Mouse (Mus musculus): ENCODE data around the gene Ror1. TPM values are rescaled to one million over a fixed set of nuclear protein-coding genes. Genes with fewer than 3 reads are reported as not detected.

Gene Ror1
- polyA plus RNA-seq, 1 experiment, result not detected

DNA sequence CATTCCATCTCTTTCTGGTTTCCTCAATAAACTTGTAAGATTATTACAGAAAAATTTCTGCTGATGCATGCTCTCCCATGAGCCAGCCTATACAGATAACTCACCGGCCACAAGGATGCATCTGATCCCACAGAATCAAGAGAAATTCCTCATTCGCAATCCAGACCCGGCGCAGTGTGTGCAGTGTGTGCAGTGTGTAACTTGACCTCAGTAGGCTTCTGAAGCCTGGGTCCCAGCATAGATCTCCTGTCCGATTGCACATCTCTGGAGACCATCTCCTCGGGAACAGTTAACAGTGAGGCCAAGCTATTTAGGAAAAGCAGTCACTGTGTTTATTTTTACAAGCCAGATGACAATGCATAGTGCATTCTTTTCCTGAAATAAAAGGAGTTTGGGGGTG lies 280.6 kb downstream of the Ror1 start:
- H3K4me3 ChIP-seq (ENCODE audit: insufficient read depth, low read depth, low read length), result no peak overlapping the region
- 0 out of 2 replicates have a peak, but pooled peaks cover 2% of the 10 kb centered on the region for H3K4me1 ChIP-seq (ENCODE audit: control insufficient read depth, insufficient read depth, low read length)
- H3K27ac ChIP-seq (ENCODE audit: insufficient read depth, low read depth, low read length), result no peak overlapping the region
- TF ChIP-seq CTCF (IDR thresholded peaks at IDR 0.05; ENCODE audit: insufficient read depth, low read depth, low read length) (no peak), POLR2A (IDR thresholded peaks at IDR 0.05; ENCODE audit: insufficient read depth, low read depth, low read length) (no peak)
- WGBS, result 83% methylated on average over 6 of the region's 6 CpGs

DNA sequence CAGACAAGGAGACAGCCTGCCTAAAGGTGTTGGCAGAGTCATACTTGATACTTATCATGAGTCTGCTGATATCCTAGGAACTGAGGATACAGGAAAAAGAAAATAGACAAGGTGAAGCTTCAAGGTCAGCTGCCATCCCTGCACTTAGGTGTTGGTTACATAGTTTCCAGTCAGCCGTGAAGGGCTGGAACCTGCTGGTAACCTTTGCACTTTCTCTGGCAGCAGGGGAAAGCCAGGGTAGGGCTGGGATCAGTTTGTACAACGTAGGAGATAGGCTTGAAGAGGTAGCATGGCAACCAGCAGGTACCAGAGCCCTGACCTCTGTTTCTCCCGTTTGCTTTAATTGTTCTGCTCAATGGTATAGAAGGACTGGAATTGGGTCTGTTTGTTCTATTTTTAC lies 281.6 kb downstream of the Ror1 start:
- Histone ChIP-seq H3K4me3 (ENCODE audit: insufficient read depth, low read depth, low read length) (no peak overlapping the region), H3K4me1 (ENCODE audit: control insufficient read depth, insufficient read depth, low read length) (0 out of 2 replicates have a peak, but pooled peaks cover 2% of the 10 kb centered on the region), H3K27ac (ENCODE audit: insufficient read depth, low read depth, low read length) (no peak overlapping the region)
- WGBS, result 96% methylated on average over 3 of the region's 3 CpGs
- TF ChIP-seq POLR2A (IDR thresholded peaks at IDR 0.05; ENCODE audit: insufficient read depth, low read depth, low read length) (no peak), CTCF (IDR thresholded peaks at IDR 0.05; ENCODE audit: insufficient read depth, low read depth, low read length) (no peak)

DNA sequence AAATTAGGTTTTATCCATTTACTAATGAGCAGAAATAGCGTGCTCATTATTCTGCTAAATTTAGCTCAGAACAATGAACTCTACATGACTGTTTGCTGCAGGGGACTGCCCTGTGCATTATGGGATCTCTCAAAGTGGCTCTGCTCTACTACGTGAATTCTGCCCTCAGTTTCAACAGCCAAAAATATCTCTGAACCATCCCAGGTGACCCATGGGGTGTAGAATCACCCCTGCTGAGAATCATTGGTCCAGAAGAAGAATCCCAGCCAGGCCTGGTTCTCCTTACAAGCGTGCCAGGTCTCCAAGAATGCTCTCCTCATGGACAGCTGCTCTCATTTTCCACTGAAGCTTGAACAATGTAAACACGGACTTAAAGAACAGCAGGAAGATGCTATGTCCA lies 282.4 kb downstream of the Ror1 start:
- Histone ChIP-seq H3K4me1 (ENCODE audit: control insufficient read depth, insufficient read depth, low read length) (0 out of 2 replicates have a peak, but pooled peaks cover 2% of the 10 kb centered on the region), H3K27ac (ENCODE audit: insufficient read depth, low read depth, low read length) (no peak overlapping the region), H3K4me3 (ENCODE audit: insufficient read depth, low read depth, low read length) (no peak overlapping the region)
- 71% methylated on average over 4 of the region's 4 CpGs for WGBS
- TF ChIP-seq CTCF (IDR thresholded peaks at IDR 0.05; ENCODE audit: insufficient read depth, low read depth, low read length), result no peak
- TF ChIP-seq POLR2A (IDR thresholded peaks at IDR 0.05; ENCODE audit: insufficient read depth, low read depth, low read length), result no peak

DNA sequence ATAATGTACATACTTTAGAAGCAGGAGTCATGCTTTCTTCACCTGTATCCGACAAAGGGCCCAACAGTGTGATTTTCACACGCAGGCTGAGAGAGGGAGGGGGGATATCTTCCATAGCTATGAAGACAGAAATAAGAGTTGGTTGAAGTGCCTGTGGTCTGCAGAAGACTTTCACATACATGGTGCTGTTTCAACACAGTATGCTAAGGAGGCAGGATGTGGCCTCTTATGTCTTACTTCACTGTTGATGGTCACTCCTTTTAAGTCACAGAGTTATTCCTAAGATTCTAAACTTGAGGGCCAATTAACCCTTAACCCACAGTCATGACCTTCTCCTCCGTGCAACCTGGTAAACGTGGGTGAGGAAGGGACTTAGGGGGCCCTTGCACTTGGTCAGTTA lies 286.2 kb downstream of the Ror1 start:
- Histone ChIP-seq H3K4me1 (ENCODE audit: control insufficient read depth, insufficient read depth, low read length) (no peaks in the 10 kb centered on the region), H3K27ac (ENCODE audit: insufficient read depth, low read depth, low read length) (no peak overlapping the region), H3K4me3 (ENCODE audit: insufficient read depth, low read depth, low read length) (no peak overlapping the region)
- TF ChIP-seq POLR2A (IDR thresholded peaks at IDR 0.05; ENCODE audit: insufficient read depth, low read depth, low read length) (no peak), CTCF (IDR thresholded peaks at IDR 0.05; ENCODE audit: insufficient read depth, low read depth, low read length) (no peak)
- 91% methylated on average over 4 of the region's 4 CpGs for WGBS

DNA sequence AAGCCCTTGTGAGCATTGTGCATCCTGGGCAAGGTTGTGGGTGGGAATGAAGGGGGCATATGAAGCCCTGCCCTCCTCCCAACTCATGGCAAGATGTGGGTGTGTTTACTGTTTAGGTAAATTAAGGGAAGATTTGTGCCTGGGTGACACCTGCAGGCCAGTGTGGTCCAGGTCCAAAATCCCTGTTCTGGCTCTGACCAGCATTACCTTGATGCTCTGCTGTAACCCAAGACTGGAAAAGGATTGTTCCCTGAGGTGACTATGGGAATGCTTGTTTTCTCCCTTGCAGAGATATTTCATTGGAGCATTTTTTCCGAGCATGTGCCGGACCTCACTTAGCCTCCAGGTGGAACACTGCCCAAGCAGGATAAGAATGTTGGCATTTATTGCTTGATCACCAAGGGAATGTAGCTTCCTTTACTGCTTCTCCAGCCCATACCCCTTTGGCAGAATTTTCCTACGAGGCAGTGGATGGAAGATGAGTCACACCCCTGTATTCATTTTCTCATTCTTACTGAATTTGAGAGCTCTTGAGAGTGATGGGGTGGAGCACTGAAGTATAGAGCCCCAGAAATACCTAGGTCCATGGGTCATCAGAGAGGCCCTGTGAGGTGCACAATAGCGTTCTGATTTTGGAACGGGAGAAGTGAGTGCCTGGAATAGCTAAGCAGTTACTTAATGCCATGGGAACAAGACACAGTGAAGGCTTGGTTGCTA lies 290.8 kb downstream of the Ror1 start:
- Histone ChIP-seq H3K4me3 (ENCODE audit: insufficient read depth, low read depth, low read length) (no peak overlapping the region), H3K4me1 (ENCODE audit: control insufficient read depth, insufficient read depth, low read length) (no peaks in the 10 kb centered on the region), H3K27ac (ENCODE audit: insufficient read depth, low read depth, low read length) (no peak overlapping the region)
- WGBS, result 51% methylated on average over 5 of the region's 5 CpGs
- TF ChIP-seq CTCF (IDR thresholded peaks at IDR 0.05; ENCODE audit: insufficient read depth, low read depth, low read length) (no peak), POLR2A (IDR thresholded peaks at IDR 0.05; ENCODE audit: insufficient read depth, low read depth, low read length) (no peak)

DNA sequence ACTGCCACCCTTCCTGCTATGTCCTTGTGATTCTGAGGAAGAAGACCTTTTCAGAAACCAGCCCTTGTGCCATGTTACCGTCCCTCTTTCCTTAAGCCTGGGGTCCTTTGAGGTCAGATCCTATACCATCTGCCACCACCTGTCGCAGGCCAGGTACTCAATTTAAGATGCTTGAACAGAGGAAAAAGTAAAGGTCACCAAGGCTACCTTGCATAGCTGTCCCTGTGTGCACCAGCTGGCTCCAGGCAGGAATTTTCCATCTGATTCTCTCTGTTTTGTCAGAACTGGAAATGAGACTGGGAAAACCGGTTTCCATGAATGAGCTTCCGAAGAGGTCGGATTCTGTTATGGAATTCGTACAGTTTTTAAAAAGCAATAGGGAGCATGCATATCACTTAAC lies 294.8 kb downstream of the Ror1 start:
- Histone ChIP-seq H3K27ac (ENCODE audit: insufficient read depth, low read depth, low read length) (no peak overlapping the region), H3K4me1 (ENCODE audit: control insufficient read depth, insufficient read depth, low read length) (no peaks in the 10 kb centered on the region), H3K4me3 (ENCODE audit: insufficient read depth, low read depth, low read length) (no peak overlapping the region)
- 94% methylated on average over 6 of the region's 6 CpGs for WGBS
- TF ChIP-seq POLR2A (IDR thresholded peaks at IDR 0.05; ENCODE audit: insufficient read depth, low read depth, low read length) (no peak), CTCF (IDR thresholded peaks at IDR 0.05; ENCODE audit: insufficient read depth, low read depth, low read length) (no peak)

DNA sequence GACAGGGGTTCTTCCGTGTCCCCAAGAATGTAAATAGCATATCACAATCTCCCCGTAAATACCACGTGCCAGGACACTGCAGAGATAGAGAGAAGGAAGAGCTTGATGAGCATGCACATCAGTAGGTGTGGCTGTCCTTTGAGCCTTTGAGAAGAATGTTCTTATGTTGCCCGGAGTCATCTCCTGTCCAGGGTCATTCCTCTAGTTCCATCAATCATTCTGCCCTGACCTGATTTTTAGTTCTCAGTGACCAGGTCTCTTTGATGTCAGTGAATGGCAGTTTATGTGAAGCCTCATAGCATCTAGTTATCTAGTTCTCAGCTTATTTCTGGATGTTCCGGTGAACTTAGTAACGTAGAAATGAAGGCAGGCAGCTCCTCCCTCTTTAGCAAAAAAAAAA lies 295.4 kb downstream of the Ror1 start:
- Histone ChIP-seq H3K4me1 (ENCODE audit: control insufficient read depth, insufficient read depth, low read length) (no peaks in the 10 kb centered on the region), H3K27ac (ENCODE audit: insufficient read depth, low read depth, low read length) (no peak overlapping the region), H3K4me3 (ENCODE audit: insufficient read depth, low read depth, low read length) (no peak overlapping the region)
- WGBS, result 94% methylated on average over 6 of the region's 6 CpGs
- no peak for TF ChIP-seq POLR2A (IDR thresholded peaks at IDR 0.05; ENCODE audit: insufficient read depth, low read depth, low read length)
- no peak for TF ChIP-seq CTCF (IDR thresholded peaks at IDR 0.05; ENCODE audit: insufficient read depth, low read depth, low read length)

DNA sequence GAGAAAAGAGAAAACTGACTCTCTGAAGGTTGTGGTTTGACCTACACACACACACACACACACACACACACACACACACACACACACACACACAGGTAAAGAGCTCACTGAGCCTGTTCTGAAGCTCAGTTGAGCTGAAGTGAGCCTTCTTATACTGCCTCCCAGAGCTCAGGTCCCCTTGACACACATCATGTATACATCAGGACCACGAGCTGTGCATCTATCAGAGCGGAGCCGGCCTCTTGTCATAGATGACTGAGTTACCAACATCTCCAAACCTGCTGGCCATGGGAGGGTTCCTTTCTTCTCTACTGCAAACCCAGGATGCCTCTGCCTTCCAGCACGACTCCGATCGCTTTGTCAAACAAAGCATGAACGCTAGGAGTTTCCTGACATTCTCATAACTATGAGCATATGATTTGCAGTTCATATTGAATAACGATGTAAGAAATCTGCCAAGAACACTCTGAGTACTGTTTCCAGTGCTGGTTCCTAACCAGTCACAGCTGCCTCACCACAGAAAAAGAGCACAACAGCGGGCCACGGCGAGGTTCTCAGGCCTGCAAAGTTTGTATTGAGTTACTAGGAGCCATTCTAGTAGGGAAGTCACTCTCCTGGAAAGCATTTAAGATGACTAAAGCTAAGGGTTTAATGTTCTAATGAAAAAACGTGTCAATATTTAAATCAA lies 297.9 kb downstream of the Ror1 start:
- H3K27ac ChIP-seq (ENCODE audit: insufficient read depth, low read depth, low read length), result no peak overlapping the region
- no peak overlapping the region for H3K4me3 ChIP-seq (ENCODE audit: insufficient read depth, low read depth, low read length)
- TF ChIP-seq POLR2A (IDR thresholded peaks at IDR 0.05; ENCODE audit: insufficient read depth, low read depth, low read length), result no peak
- no peak for TF ChIP-seq CTCF (IDR thresholded peaks at IDR 0.05; ENCODE audit: insufficient read depth, low read depth, low read length)
- no peaks in the 10 kb centered on the region for H3K4me1 ChIP-seq (ENCODE audit: control insufficient read depth, insufficient read depth, low read length)
- 82% methylated on average over 12 of the region's 12 CpGs for WGBS

DNA sequence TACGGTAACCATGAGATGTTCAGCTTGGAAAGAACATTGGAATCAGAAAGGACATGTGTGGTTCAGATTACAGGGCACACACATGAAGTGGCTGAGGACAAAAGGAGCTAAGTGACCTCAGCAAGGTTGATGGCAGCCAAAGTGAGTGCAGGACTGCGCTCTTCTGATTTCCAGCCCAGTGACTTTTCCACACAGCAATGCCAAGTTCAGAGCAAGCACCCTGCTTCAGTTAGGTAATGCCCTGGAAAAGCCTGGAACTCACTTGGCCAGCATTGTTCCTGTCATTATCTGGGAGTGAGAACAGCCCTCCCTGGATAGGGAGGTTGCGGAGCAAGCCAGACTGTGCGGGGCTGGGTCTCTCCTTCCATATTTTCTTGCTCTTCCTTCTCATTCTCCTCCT lies 299.8 kb downstream of the Ror1 start:
- no peaks in the 10 kb centered on the region for H3K4me1 ChIP-seq (ENCODE audit: control insufficient read depth, insufficient read depth, low read length)
- no peak overlapping the region for H3K4me3 ChIP-seq (ENCODE audit: insufficient read depth, low read depth, low read length)
- TF ChIP-seq CTCF (IDR thresholded peaks at IDR 0.05; ENCODE audit: insufficient read depth, low read depth, low read length) (no peak), POLR2A (IDR thresholded peaks at IDR 0.05; ENCODE audit: insufficient read depth, low read depth, low read length) (no peak)
- WGBS, result 92% methylated on average over 4 of the region's 4 CpGs
- H3K27ac ChIP-seq (ENCODE audit: insufficient read depth, low read depth, low read length), result no peak overlapping the region

Measured in olfactory bulb, adult 2 months (tissue).